Mouse (Mus musculus) olfactory bulb, adult 2 months (tissue): ENCODE results near the gene Srp9.

Experiments used
- CTCF ChIP-seq: fragments of 200-500 bp; IDR thresholded peaks from 2 replicates; pipeline ENCODE4 v1.5.1; 2012; ENCODE audit warnings: low read depth, mild to moderate bottlenecking, low read length, moderate library complexity; ENCODE audit not compliant: insufficient read depth
- POLR2A ChIP-seq: fragments of 200-500 bp; IDR thresholded peaks from 2 replicates; pipeline ENCODE4 v1.6.1; 2012; ENCODE audit warnings: mild to moderate bottlenecking, low read depth, low read length, moderate library complexity; ENCODE audit not compliant: insufficient read depth

GRCm38 (mm10) chr1:182138172-182138571 is 13.6 kb downstream of the Srp9 start:
- TF ChIP-seq CTCF (no peak), POLR2A (no peak)
